ENCODE assay signal across 11 mouse cellular contexts in genomic region chr14:58499071-58499470, GRCm38 (mm10).
"Had no signal": no experiment of that assay in that cellular context is flagged by ENCODE, and none has a peak within 500 bp of the region (broad histone marks: within the 10 kb centered on the region; RNA-seq: fewer than 3 reads in every experiment).

No protein-coding gene starts in this region.

- H3K27ac ChIP-seq: liver, embryonic 13.5 days; midbrain, embryonic 13.5 days had no signal

- H3K4me2 ChIP-seq: kidney, embryonic 15.5 days; liver, embryonic 13.5 days; midbrain, embryonic 13.5 days had no signal

- H3K27me3 ChIP-seq: kidney, embryonic 15.5 days; limb, embryonic 12.5 days; liver, embryonic 13.5 days had no signal

- H3K36me3 ChIP-seq: kidney, embryonic 15.5 days; limb, embryonic 12.5 days; liver, embryonic 13.5 days; midbrain, embryonic 13.5 days had no signal

- H3K9ac ChIP-seq: kidney, embryonic 15.5 days; limb, embryonic 12.5 days; liver, embryonic 13.5 days; liver, postnatal 0 days; midbrain, embryonic 13.5 days had no signal

- DNase-seq: kidney, adult 2 months; kidney, postnatal 25 days; liver; liver, embryonic 13.5 days; liver, postnatal 0 days; right cerebral cortex, postnatal 14 days; thymus, adult 18-20 months; thymus, postnatal 14 days had no signal

- H3K4me3 ChIP-seq: kidney, embryonic 15.5 days; limb, embryonic 12.5 days; liver, embryonic 13.5 days; midbrain, embryonic 13.5 days had no signal

- H3K4me1 ChIP-seq: liver, embryonic 13.5 days had no signal

- ATAC-seq: liver, postnatal 0 days; midbrain, embryonic 13.5 days had no signal

- H3K9me3 ChIP-seq: kidney, embryonic 15.5 days; limb, embryonic 12.5 days; liver, embryonic 13.5 days; midbrain, embryonic 13.5 days had no signal
